Comparison of ENCODE assay signal across 8 mouse cellular contexts in the genomic region with DNA sequence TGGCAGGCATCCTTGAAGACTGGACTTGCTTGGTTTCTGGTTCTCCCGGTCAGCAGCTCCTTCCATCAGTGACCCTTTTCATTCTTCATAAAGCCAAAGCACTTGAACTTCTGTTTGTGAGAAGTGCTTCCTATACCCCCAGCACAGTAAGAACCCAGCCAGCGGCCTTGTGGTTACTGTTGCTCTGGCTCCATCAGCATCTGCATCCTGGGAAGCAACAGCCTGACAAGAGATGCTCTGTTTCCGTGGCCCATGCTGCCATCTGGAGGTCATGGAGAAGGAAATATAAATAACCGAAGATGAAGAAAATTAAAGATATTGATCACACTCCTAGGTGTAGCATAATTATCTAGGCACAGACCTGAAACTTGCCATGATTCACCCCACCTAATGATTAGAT.
DNase-seq lines count a peak whose midpoint lies in the region; ATAC-seq and TF ChIP-seq lines count a peak whose summit lies in the region.

No protein-coding gene starts in this region.

- H3K4me3 ChIP-seq in gastrocnemius, adult 2 months, result no peak overlapping the region
- no peak overlapping the region for H3K4me3 ChIP-seq in lung, embryonic 16.5 days (ENCODE audit: low read length)

- no peak overlapping the region for H3K4me2 ChIP-seq in lung, embryonic 16.5 days (ENCODE audit: low read depth, low read length)

- no peaks in the 10 kb centered on the region for H3K9me3 ChIP-seq in lung, embryonic 16.5 days (ENCODE audit: control insufficient read depth, low read length)

- 0 out of 2 replicates have a peak, but pooled peaks have one; percentile 29 for ATAC-seq in lung, embryonic 16.5 days (ENCODE audit: low read depth)
- ATAC-seq in activated CD4-positive, CD25-positive, alpha-beta regulatory T cell, adult 4 months, result no peak

- WGBS in lung, embryonic 16.5 days, result 39% methylated on average over 4 of the region's 4 CpGs

- H3K27ac ChIP-seq in gastrocnemius, adult 2 months, result no peak overlapping the region
- no peak overlapping the region for H3K27ac ChIP-seq in lung, embryonic 16.5 days (ENCODE audit: low read length)

- H3K9ac ChIP-seq in lung, embryonic 16.5 days (ENCODE audit: low read length), result no peak overlapping the region

- DNase-seq in urinary bladder, adult 18-20 months (ENCODE audit: low spot score in 2 of 2), result peak; percentile 13 to 18
- no peak for DNase-seq in urinary bladder, postnatal 10 days (ENCODE audit: low spot score)
- peak; percentile 28 for DNase-seq in c-Kit-positive CD71-negative TER-119-negative erythroid progenitor cells, embryonic 14.5 days (ENCODE audit: low read depth)
- peak; percentile 63 for DNase-seq in gastrocnemius, adult 2 months
- DNase-seq in kidney, postnatal 14 days, result peak; percentile 59
- peak; percentile 75 for DNase-seq in retina, postnatal 1 day

- H3K4me1 ChIP-seq in lung, embryonic 16.5 days (replicated peaks; ENCODE audit: control insufficient read depth, insufficient read depth, low read length), result peaks cover 5% of the 10 kb centered on the region

- intact Hi-C loops in gastrocnemius, adult 2 months (cut with DNase I), result loop anchor here (2.0 to 10.0 kb wide), 4 partner anchors 122 to 440 kb away; no protein-coding TSS in a partner anchor

- peak; percentile 59 for TF ChIP-seq CTCF in gastrocnemius, adult 2 months (IDR thresholded peaks at IDR 0.05)

- no peaks in the 10 kb centered on the region; the same call in 1 of the 2 replicates for H3K27me3 ChIP-seq in lung, embryonic 16.5 days (ENCODE audit: control insufficient read depth, insufficient read depth, low read depth, low read length)

- H3K36me3 ChIP-seq in lung, embryonic 16.5 days (ENCODE audit: control insufficient read depth, insufficient read depth, low read length), result no peaks in the 10 kb centered on the region
